Mouse (Mus musculus): ENCODE results near the gene Usp5.

Gene Usp5
- long read RNA-seq, experiment 1, transcript Usp5-202 (20 exons, 3,076 nt), result major isoform, 15 of 46 reads
- long read RNA-seq, experiment 1, partial matches to known transcripts, result 30 of 46 reads
- long read RNA-seq, experiment 1, other reads (novel, unspliced or antisense), result 1 of 46 reads
- long read RNA-seq, experiment 2, transcript Usp5-202 (20 exons, 3,076 nt), result major isoform, 6 of 20 reads
- long read RNA-seq, experiment 2, partial matches to known transcripts, result 12 of 20 reads
- long read RNA-seq, experiment 2, other reads (novel, unspliced or antisense), result 2 of 20 reads

DNA sequence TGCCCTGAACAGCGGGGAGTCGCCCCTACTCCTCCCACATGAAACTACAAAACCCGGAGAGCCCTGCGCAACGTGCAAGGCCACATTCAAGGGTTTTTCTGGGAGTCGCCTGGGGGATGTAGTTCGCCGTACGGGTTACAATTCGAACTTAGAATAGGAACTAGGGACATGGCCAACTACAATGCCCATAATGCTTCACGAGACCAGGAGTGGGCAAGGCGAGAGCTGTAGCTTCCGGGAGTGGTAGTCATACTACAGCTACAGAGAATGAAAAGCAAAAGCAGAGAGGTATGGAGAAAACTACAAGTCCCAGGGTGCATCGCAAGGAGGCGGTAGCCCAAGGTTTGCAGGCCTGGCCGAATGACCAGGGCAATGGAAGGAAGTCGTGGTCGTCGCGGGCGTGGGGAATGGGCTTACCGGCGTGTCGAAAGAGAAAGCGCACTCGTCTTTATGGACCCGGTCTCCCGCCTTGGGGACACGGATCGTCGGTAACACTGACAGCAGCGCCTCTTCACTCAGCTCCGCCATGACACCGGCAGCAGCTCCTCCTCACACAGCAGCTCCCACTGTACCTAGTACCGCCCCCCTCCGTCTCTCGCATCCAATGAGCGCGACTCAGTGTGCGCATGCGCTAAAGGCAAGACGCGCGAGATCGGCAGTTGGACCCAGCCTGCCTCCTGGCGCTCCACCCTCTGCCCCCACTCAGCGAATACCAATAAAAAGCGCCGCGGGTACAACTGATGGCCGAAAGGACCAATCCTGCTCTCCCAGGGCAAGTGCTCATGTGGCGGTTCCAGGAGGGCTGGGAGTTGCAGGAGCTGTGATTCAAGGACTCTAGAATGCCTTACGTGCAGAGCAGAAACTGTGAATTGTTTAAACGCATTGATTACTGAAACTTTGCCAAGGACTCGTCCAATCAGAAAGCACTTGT, at the start of gene Usp5, which contains the start of gene Cdca3:
Gene Usp5 (minus strand): TSS at position 617 of the 931 bp plus-strand sequence.
Gene Cdca3 (plus strand): TSS at position 680 of the 931 bp plus-strand sequence.
- intact Hi-C loops (cut with DNase I), result no loop called here

DNA sequence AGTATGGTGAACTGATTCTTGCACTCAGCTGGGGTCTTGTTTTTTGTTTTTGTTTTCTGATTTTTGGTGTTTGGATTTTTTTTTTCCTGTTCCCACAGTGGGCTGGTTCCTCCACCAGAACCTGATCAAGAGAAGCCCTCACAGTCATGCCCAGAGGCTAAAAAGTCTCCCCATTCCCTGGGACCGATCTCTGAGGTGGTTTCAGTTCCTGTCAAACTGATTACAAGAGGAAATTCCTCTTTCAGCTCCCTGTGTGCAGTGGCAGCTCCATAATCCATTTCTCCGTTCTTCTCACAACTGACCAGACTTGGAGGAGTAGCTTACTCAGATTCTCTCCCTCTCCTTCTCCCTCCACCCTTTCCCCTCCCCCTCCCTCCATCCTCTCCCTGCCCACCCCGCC, 45.1 kb upstream of the Usp5 start:
- intact Hi-C loops (cut with DNase I), result no loop called here

DNA sequence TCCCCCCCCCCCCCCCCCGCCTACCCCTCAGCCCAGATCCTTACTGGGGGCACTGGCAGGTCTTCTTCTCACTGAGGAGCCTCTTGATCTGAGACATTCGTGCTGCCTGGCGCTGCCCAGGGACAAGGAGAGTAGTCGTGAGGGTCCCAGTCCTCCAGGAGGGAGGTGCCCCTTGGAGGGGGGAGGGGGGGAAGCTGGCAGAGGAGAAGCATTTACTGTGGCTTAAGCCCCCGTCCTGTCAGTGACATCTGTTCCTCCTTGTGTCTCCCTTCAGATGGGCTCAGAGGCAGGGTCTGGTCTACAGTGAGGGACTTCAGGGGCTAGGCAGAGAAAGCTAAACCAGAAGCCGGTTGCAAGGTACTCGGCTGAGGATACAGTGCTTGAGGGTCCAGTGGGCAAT, 37.3 kb upstream of the Usp5 start:
- intact Hi-C loops (cut with DNase I), result no loop called here

- intact Hi-C loops (cut with DNase I), result no loop called here
Observed at GRCm38 (mm10) chr6:124865766-124866362, 36.6 kb upstream of the Usp5 start.

- intact Hi-C loops (cut with DNase I), result loop anchor here (5.0 kb wide), 1 partner anchor 39 kb away; no protein-coding TSS in a partner anchor
Observed at GRCm38 (mm10) chr6:124863658-124864298, 34.5 kb upstream of the Usp5 start, which contains the start of gene Gpr162. Gpr162 (minus strand) TSS chr6:124863983.

DNA sequence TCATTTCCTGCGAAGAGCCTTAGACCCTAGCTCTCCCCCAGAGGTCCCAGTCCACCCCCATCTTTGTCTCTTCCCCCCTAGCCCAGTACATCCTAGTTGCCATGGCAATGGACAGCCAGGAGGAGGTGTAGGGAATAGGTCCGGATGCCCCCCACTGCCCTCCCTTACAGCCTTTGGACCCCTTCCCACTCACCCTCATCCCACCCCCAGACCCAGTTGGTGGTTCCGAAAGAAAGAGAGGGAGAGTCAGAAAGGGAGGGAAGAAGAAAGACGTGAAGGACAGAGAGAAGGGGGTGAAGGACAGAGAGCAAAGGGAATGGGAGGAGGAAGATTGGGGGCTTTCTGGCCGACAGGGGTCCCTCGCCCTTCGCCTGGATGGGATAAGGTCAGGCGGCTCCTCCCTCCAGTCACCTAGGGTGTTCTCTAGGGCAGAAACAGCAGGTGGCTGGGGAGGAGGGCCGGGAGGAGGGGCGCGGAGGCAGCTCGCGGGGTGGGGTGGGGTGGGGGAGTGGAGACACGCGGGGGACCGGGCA, 33.9 kb upstream of the Usp5 start:
- intact Hi-C loops (cut with DNase I), result loop anchor here (5.0 kb wide), 1 partner anchor 39 kb away; no protein-coding TSS in a partner anchor

DNA sequence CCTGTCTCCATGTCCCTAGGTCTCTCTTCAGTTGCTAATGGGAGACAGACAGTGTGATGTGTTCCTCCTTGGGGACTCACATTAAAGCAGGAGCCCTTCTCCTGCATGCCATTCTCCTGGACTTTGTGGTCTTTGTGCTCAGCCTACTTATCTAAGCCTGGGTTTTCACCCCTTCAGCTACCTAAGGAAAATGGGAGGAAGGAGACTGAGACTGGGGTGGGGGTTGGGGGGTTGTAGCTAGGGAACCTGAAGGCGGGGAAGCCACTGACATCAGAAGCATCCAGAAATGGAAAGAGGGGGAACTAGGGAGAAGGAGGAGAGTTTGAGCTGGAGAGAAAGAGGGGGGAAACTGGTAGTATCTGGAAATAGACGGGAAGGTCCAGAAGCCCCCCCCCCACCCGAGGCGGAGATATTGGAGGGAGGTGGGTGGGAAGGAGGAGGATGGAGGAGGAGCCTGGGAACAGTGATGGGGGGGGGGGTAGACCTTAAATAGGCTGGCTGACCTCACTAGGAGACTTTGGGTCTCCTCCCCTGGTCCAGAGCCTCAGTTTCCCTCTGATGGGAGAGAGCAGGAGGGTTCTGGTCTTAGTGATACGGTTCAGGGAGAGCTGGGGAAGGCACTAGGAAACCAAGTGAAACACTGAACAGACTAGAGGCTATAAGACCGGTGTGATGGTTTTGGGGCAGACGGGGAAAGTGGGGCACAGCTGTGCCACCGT, 33.3 kb upstream of the Usp5 start:
- intact Hi-C loops (cut with DNase I), result loop anchor here (5.0 kb wide), 1 partner anchor 40 kb away; no protein-coding TSS in a partner anchor

- intact Hi-C loops (cut with DNase I), result loop anchor here (5.0 kb wide), 1 partner anchor 40 kb away; no protein-coding TSS in a partner anchor
Observed at GRCm38 (mm10) chr6:124861802-124862201, 32.5 kb upstream of the Usp5 start.

GRCm38 (mm10) chr6:124861266-124861665, 32.0 kb upstream of the Usp5 start:
- intact Hi-C loops (cut with DNase I), result loop anchor here (5.0 kb wide), 1 partner anchor 41 kb away; no protein-coding TSS in a partner anchor

DNA sequence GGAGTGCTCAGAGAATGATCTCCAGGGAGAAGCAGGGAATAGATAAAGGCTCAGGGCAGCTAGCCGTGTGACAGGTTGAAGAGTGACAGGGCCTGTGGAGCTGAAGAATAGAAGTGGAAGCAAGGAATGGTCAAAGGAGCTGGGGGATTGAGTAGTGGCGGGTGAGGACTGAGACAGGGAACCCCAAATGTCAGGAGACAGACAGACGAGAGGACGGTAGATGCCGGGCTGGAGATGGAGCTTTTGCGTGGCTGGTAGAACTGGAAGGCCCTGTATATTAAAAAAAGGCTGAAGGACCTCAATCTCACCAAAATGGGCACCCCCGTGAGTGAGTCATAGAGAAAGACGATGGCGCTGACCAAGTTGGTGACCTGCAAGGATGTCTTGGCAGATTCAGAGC, 31.2 kb upstream of the Usp5 start:
- intact Hi-C loops (cut with DNase I), result loop anchor here (5.0 kb wide), 1 partner anchor 42 kb away; no protein-coding TSS in a partner anchor

- intact Hi-C loops (cut with DNase I), result loop anchor here (5.0 to 10.0 kb wide), 3 partner anchors 43 to 223 kb away; partner anchors contain the start of gene Cops7a
Observed at GRCm38 (mm10) chr6:124859725-124860124, 30.4 kb upstream of the Usp5 start.

DNA sequence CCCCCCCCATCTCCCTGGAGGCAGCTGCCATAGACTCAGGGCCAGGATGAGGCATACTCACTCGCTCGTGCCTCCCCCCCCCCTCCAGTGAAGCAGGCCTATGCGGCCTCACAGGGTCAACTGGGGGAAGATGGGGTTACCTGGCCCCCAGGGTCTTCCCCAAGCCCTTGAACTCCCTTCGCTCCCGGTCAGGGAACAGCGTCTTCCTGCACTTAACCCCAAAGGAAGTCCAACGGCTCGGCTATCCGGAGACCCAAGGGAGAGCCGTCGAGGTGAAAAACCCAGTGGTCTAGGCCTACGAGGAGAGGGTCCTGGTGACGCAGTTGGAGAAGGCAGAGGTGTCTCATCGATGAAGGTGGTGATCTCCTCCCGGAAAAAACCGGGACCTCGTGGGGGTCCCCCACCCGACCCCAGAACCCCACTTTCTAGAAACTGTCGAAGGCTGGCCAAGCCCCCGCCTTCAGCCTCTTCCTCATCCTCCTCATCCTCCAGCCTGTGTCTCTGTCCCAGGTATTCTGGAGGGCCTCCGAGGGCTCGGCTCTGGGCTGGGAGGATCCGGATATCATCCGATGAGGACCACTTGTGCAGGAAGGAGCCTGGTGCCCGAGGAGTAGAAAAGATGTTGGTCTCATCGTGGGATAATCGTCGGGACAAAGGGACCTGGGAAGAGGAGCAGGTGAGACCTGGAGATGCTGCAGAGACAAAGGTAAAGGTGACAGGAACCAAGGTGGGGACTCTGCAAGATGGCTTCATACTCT, 29.5 kb upstream of the Usp5 start:
- intact Hi-C loops (cut with DNase I), result loop anchor here (5.0 to 10.0 kb wide), 2 partner anchors 106 to 224 kb away; partner anchors contain the start of gene Cops7a

- intact Hi-C loops (cut with DNase I), result loop anchor here (5.0 to 10.0 kb wide), 2 partner anchors 107 to 224 kb away; partner anchors contain the start of gene Cops7a
Observed at GRCm38 (mm10) chr6:124857840-124858530, 28.7 kb upstream of the Usp5 start.

GRCm38 (mm10) chr6:124856916-124857839, 27.9 kb upstream of the Usp5 start, which contains the start of gene P3h3:
P3h3 (minus strand) TSS chr6:124857752.
- intact Hi-C loops (cut with DNase I), result loop anchor here (5.0 to 10.0 kb wide), 2 partner anchors 108 to 225 kb away; partner anchors contain the start of gene Cops7a

DNA sequence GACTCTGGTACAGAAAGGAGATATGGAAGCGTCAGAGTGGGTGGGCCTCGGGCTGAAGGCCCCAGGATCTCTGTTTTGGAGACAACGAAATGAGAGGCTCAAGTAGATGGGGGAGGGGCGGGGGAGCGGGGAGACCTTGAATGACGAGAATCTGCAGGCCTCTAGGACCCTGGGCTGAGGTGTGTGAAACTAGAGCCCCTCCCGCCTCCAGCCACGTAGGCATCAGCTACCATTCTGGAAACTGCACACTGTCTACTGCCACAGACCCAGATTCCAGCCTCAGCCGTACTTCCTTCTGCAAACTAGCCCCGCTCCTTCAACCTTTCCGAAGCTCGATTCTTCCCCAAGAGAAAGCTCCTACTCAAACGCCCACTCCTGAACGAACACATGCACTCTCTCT, 27.0 kb upstream of the Usp5 start:
- intact Hi-C loops (cut with DNase I), result loop anchor here (5.0 to 10.0 kb wide), 2 partner anchors 108 to 226 kb away; partner anchors contain the start of gene Cops7a

GRCm38 (mm10) chr6:124854647-124855046, 25.4 kb upstream of the Usp5 start:
- intact Hi-C loops (cut with DNase I), result loop anchor here (5.0 to 10.0 kb wide), 2 partner anchors 110 to 228 kb away; partner anchors contain the start of gene Cops7a

GRCm38 (mm10) chr6:124850535-124850934, 21.3 kb upstream of the Usp5 start:
- intact Hi-C loops (cut with DNase I), result loop anchor here (10.0 kb wide), 1 partner anchor 114 kb away; the partner anchor contains the start of gene Cops7a

Measured in adrenal gland (tissue).